Mouse (Mus musculus): ENCODE data around the gene Mrvi1.

- no peak for TF ChIP-seq CTCF (IDR thresholded peaks at IDR 0.05; ENCODE audit: borderline replicate concordance, extremely low read depth, insufficient read depth, insufficient read length)
- TF ChIP-seq POLR2A (IDR thresholded peaks at IDR 0.05; ENCODE audit: borderline replicate concordance, extremely low read depth, insufficient read depth, insufficient read length, poor library complexity, severe bottlenecking) = no peak
Observed at GRCm38 (mm10) chr7:110822055-110822454, 160.2 kb downstream of the Mrvi1 start.

Data from brain, embryonic 14.5 days (tissue).